Mouse (Mus musculus) urinary bladder, postnatal 36 days (tissue): ENCODE data around the gene Brms1l.
"Not testable (repeated sequence)": the region's sequence is repeated elsewhere in the genome, so short reads cannot be mapped to it uniquely, and the experiment has no call there.

ENCODE experiments used
- DNase-seq, 2 experiments: peaks; one replicate each; pipeline ENCODE4 v3.0.0; 2022; ENCODE audit warnings: low spot score in 2 of 2, mixed read lengths in 1 of 2

Brms1l gene

DNA sequence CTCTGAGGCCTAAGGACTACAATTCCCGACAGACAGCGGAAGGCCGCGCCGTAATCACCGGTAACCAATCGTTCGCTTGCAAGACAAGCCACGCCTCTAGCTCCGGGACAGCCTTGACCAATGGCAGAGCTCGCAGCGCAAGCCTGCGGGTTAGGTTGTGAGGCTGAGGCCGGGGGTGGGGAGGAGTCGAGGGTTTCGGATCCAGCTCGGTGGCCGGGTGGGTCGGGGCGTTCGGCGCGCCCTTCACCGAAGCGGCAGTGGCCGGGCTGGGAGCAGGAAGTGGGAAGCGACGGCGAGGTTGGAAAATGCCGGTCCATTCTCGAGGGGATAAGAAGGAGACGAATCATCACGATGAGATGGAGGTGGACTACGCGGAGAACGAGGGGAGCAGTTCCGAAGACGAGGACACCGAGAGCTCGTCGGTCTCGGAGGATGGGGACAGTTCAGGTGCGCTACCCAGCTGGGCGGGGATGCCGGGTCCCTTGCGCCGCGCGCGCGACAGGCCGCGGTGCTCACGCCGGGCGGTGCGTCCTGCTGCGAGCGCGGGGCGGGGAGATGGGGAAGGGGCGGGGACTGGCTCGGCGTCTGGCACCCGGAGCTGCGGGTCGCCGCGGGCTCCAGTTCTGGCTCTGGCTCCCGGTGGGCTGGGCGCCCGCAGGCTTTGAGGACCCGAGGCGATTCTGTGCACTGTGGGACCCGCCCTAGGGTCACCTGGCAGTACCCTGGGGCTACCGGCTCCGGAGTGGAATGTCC is at the start of gene Brms1l:
TSS of gene Brms1l (plus strand) at position 126 of the 753 bp plus-strand sequence.
- DNase-seq: peak; percentile 90 to 96

DNA sequence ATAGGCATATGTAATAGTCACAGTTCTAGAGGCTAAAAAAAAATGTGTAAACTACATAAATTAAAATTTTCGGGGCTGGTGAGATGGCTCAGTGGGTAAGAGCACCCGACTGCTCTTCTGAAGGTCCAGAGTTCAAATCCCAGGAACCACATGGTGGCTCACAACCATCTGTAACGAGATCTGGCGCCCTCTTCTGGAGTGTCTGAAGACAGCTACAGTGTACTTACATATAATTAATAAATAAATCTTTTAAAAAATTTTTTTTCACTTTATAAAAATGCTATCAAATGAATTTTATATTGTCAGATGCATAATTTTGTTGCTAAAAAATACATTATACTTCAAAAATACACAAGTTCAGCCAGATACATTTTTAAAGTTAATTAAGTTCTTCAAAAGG is 41.6 kb upstream of the Brms1l start:
- DNase-seq: not testable (repeated sequence)

DNA sequence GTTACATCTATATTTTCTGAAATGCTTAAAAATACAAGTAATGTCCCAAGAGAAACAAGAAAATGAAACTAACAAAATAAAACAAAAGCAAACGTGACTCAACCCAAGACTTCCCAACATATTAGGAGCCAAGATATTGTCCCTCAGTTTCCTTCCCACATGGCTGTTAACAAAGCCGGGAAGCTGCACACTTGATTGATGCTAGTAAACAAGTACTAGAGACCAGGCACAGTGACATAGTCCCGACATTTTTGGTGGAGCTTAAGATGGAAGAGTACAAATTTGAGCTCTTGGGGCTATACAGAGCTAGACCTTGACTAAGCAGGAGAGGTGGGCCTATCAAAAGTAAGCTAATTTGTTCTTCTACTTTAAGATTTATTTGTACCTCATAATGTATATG is 39.0 kb upstream of the Brms1l start:
- DNase-seq: no peak

GRCm38 (mm10) chr12:55798745-55799144 is 37.4 kb upstream of the Brms1l start:
- no peak for DNase-seq

DNA sequence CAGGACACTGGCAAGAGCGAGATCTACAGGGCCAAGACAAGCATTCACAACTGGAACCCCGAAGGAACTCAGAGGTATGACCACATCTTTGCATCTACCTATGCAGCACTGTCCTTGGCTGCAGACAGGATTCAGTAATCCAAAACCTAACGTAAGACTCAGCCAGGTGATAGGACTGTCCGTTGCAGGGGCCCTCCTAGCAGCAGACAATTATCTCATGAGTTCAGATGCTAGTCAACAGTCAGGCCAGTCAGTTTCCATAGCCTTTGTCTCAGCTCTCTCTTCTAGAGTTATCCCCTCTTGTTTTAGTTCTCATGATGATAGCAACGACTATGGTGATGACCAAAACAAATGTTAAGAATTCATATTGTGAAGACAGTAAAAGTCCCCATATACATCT is 36.0 kb upstream of the Brms1l start:
- no peak for DNase-seq

GRCm38 (mm10) chr12:55801131-55801530 is 35.0 kb upstream of the Brms1l start:
- no peak for DNase-seq

DNA sequence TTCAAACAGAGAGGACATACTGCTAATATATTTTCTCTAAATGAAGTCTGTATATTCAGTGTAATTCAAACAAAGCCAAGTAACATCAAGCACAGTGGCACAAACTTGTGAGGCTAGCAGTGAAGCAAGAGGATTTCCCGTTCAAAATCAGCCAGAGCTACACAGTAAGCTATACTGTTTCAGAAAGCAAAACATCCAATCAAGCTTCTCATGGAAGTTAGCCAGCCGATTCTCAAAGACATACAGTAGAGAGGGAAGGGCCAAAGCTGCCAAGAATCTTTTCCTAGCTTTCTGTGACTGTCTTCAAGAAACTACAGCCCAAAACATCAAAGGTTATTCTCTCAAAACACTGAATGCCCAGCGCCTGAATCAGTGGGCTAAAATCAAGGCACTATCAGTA is 31.1 kb upstream of the Brms1l start:
- DNase-seq: no peak

GRCm38 (mm10) chr12:55816488-55816887 is 19.6 kb upstream of the Brms1l start:
- no peak for DNase-seq

GRCm38 (mm10) chr12:55820119-55820660 is 15.9 kb upstream of the Brms1l start:
- peak; percentile 32 to 44 for DNase-seq

- peak; percentile 78 to 85 for DNase-seq
Measured at GRCm38 (mm10) chr12:55820661-55821314, 15.3 kb upstream of the Brms1l start, which contains the start of gene Ralgapa1. Gene Ralgapa1, minus strand, starts transcription at chr12:55821167.

GRCm38 (mm10) chr12:55824027-55824426 is 12.1 kb upstream of the Brms1l start:
- no peak for DNase-seq

- DNase-seq: no peak
Measured at GRCm38 (mm10) chr12:55825537-55825936, 10.6 kb upstream of the Brms1l start.

GRCm38 (mm10) chr12:55831101-55831500 is 5.0 kb upstream of the Brms1l start:
- DNase-seq: peak; percentile 59 to 76

DNA sequence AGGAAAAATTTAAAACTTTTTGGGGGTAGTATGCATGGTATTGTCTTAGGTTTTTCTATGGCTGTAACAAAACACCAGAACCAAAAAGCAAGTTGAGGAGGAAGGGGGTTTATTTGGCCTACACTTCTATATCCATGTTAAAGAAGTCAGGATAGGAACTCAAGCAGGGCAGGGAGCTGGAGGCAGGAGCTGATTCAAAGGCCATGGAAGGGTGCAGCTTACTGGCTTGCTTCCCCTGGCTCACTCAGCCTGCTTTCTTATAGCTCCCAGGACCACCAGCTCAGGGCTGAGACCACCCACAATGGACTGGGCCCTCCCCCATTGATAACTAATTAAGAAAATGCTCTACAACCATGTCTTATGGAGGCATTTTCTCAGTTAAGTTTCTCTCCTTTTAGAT is 3.2 kb upstream of the Brms1l start:
- no peak for DNase-seq

DNA sequence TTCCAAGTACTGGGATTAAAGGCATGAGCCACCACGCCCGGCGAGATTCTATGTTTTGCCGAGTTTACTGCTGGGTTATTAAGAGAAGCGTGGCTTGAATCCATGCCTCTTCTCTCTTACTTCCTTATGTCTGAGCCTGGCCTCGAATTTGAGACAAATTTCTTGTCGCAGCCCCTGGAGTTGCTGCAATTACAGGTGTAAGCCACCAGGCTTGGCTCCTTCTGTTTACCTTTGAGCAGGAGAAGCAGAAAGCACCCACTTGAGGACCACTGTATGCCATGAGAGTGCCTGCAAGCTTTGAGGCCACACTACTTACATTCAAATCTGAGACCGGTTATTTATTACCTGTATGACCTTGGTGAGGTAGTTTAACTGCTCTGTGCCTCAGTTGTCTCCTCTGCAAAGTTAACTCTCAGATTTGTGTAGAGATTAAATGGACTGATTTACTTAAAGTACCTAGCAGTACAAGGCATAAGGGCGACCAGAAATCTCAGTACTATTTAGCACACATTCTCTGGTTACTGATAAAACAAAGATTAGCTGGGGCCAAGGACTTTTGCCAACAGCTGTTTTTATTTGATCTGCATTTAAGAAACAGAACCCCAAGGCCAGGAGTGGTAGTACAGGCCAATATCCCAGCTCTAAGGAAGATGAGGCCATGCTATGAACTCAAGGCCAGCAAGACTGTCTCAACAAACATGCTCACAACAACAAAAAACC is 2.1 kb upstream of the Brms1l start:
- DNase-seq: no peak

GRCm38 (mm10) chr12:55834891-55835290 is 1.2 kb upstream of the Brms1l start:
- DNase-seq: no peak

DNA sequence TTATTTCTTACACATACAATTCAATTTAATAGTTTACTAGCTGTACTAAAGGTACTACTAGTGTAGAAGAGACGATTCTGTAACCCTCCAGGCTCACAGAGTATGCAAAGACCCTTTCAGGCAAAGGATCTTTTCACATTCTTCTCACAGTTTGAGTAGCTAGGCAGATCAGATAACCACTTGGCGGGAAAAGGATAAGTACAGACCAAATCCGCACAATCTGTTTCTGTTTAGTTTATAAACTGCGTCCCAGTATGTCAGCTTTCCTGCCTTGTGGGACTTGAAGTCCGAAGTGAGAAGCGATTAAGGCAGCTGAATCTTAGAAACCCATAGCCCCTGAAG is 296 bp upstream of the Brms1l start:
- no peak for DNase-seq

DNA sequence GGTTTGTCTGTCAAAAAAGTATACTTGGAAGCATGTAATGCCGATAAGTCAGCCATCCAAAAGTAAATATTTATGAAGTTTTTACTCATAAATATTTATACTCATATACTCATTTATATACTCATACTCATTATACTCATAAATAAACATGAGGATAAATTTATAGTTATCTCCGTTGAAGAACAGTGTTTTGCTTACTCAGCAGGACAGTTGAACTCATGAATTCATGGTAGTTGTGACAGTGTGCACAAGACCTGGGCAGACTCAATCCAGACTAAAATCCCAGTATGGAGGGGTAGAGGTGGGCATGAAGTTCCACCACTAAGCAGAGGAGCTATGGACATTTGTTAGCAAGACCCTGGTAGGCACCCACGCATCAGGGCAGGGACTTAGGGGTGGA is 1.4 kb downstream of the Brms1l start:
- no peak for DNase-seq

DNA sequence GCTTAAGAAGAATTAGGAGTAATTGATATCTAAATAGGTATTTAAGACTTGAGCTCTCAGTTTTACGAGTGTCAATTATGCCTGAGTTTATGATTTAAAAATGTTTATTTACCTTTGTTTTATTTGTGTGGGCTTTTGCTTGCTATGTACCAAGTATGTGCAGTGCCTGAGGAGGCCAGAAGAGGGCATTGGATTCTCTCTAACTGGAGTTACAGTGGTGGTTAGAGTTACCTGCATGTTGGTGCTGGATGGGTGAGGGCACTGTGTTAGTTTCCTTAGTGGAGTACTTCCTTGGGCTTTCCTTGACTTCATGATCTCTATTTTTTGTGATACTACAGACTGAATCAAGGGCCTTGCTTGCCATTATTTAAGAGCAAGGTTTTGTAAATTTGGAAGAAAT is 10.6 kb downstream of the Brms1l start:
- no peak for DNase-seq

DNA sequence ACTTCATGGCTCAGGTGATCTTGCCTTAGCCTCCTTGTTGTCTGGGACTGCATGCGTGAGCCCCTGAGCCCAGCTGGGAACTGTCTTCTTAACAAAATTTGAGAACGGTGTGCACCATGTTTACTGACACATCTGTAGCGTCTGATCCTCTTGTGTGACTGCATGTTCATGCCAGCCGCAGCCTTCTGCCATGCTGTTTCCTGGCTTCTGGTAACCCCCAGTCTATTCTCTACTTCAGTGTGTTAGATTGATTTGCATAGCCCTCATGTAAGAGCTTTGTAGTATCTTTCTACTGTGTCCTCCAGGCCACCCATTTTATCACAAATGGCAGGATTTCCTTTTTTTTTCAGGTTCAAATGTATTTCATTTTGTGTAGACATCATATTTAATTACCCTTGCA is 11.7 kb downstream of the Brms1l start:
- DNase-seq: no peak

GRCm38 (mm10) chr12:55850650-55851049 is 14.5 kb downstream of the Brms1l start:
- no peak for DNase-seq
